Mouse (Mus musculus) embryonic facial prominence, embryonic 15.5 days (tissue): Measurements from ENCODE around the gene Mst1. TPM values are rescaled to one million over a fixed set of nuclear protein-coding genes. Genes with fewer than 3 reads are reported as not detected.

Experiments
- ATAC-seq: fragments of 200-750 bp; cut with Nextera tagmentation; 2 replicates; pipeline ENCODE4 v1.8.0; 2017; ENCODE audit warnings: low read depth, moderate TSS enrichment; ENCODE audit not compliant: insufficient number of reproducible peaks, low FRiP score, low TSS enrichment
- H3K27ac ChIP-seq: fragments of 300-500 bp; sonication (generic); replicated peaks from 2 replicates; pipeline ENCODE4 v1.5.1; 2015; ENCODE audit warnings: mild to moderate bottlenecking, inconsistent platforms
- H3K27me3 ChIP-seq: fragments of 300-500 bp; sonication (generic); 2 replicates; pipeline ENCODE4 v1.6.1; 2015; ENCODE audit warnings: inconsistent platforms
- H3K36me3 ChIP-seq: fragments of 300-500 bp; sonication (generic); 2 replicates; pipeline ENCODE4 v1.6.1; 2015; ENCODE audit warnings: mild to moderate bottlenecking, inconsistent platforms
- H3K4me1 ChIP-seq: fragments of 300-500 bp; sonication (generic); 2 replicates; pipeline ENCODE4 v1.6.1; 2015; ENCODE audit warnings: inconsistent platforms
- H3K4me2 ChIP-seq: fragments of 300-500 bp; sonication (generic); replicated peaks from 2 replicates; pipeline ENCODE4 v1.6.1; 2015; ENCODE audit warnings: mild to moderate bottlenecking, inconsistent platforms
- H3K4me3 ChIP-seq: fragments of 300-500 bp; sonication (generic); replicated peaks from 2 replicates; pipeline ENCODE4 v1.5.1; 2015; ENCODE audit warnings: mild to moderate bottlenecking, inconsistent platforms
- H3K9ac ChIP-seq: fragments of 300-500 bp; sonication (generic); 2 replicates; pipeline ENCODE4 v1.6.1; 2015; ENCODE audit warnings: inconsistent platforms
- H3K9me3 ChIP-seq: fragments of 300-500 bp; sonication (generic); replicated peaks from 2 replicates; pipeline ENCODE4 v1.6.1; 2016; ENCODE audit warnings: inconsistent platforms
- WGBS: fragments of 180-500 bp; shearing (Covaris S2); methylation state at CpG from one replicate; pipeline ENCODE4 v1.1.7; 2015; 5-methylcytosine and 5-hydroxymethylcytosine counted together
- polyA plus RNA-seq: library from polyadenylated mRNA; unstranded; fragments of >200 nt; fragmentation: Nextera tagmentation; extraction: Ambion mirVana; gene quantifications from 2 replicates; pipeline ENCODE4 v1.2.1, GENCODE M21; 2015

Gene Mst1
- polyA plus RNA-seq, 1 experiment from 2014 or later: 3.5 TPM

DNA sequence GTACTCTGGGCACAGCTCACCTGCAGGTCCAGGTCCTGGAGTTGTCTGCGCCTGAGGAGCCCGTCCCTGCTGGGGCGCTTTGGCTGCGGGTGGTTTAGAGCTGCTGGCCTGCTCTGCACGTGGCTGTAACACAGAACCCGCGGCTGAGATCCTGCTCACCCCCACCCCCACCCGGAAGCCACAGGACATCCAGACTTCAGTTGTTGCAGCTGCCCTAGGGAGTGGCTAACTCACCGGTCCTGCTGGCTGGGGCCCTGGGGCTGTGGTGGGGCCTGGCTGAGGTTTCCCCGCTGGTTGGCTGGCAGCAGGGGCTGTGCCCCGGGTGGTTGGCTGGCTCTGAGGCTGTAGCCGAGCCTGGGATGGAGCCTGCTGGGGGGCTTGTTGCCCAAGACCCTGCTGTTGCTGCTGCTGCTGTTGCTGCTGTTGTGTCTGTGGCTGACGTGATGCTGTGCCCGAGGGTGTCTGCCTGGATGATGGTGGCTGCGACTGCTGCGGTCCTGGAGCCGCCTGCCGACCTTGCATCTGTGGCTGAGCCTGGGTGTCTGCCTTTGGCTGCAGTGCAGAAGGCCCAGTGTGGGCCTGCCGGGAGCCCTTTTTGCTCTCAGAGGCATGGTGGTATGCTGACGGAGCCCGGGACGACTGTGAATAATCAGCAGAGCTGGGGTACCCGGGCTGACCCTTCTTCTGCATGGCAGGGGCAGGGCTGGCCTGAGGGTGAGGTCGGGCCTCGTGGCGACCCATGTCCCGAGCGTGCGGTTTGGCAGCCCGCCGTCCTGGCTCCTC, 24.7 kb downstream of the Mst1 start:
- Histone ChIP-seq H3K4me1 (peaks cover 25% of the 10 kb centered on the region), H3K4me3 (peak overlapping the region; percentile 2; the same call in 1 of the 2 replicates), H3K27ac (peak overlapping the region; percentile 56; the same call in 1 of the 2 replicates)

GRCm38 (mm10) chr9:108105549-108105863, 25.3 kb downstream of the Mst1 start:
- H3K4me1 ChIP-seq: peaks cover 30% of the 10 kb centered on the region
- peak overlapping the region; percentile 56; the same call in 1 of the 2 replicates for H3K27ac ChIP-seq

More for the DNA sequence above, 24.7 kb downstream of the Mst1 start:
- Histone ChIP-seq H3K9me3 (no peaks in the 10 kb centered on the region), H3K4me2 (peak overlapping the region; percentile 26), H3K27me3 (no peaks in the 10 kb centered on the region), H3K36me3 (no peaks in the 10 kb centered on the region), H3K9ac (no peak overlapping the region)
- WGBS: 24% methylated on average over 31 of the region's 31 CpGs
- peak; percentile 62; the same call in 1 of the 2 replicates for ATAC-seq

DNA sequence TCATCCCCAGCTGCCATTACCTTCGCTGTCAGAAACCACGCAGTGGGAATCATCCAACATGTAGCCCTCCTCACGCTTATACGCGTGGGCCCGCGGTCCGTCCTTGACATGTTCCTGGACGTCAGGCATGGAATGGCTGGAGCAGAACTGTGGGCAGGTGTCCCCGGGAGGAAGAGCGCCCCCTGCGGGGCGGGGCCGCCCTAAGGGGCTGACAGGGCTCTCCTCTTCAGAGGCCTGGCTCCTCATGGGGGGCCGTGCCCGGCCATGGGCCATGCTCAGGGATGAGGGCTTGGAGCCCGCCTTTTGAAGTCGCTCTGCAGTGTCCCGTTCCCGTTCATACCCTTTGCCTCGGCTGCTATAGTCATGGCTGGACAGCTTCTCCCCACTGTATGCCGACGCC, 25.9 kb downstream of the Mst1 start:
- no peak overlapping the region for H3K27ac ChIP-seq
- ATAC-seq: no peak
- WGBS: 85% methylated on average over 23 of the region's 23 CpGs

More at GRCm38 (mm10) chr9:108105549-108105863, 25.3 kb downstream of the Mst1 start:
- Histone ChIP-seq H3K36me3 (no peaks in the 10 kb centered on the region), H3K27me3 (no peaks in the 10 kb centered on the region), H3K9me3 (no peaks in the 10 kb centered on the region), H3K4me2 (peak overlapping the region; percentile 26; the same call in 1 of the 2 replicates), H3K9ac (no peak overlapping the region), H3K4me3 (0 out of 2 replicates have a peak overlapping the region, but pooled peaks have one; percentile 2)
- no peak; the same call in 1 of the 2 replicates for ATAC-seq
- WGBS: 69% methylated on average over 12 of the region's 12 CpGs

GRCm38 (mm10) chr9:108107867-108108266, 27.6 kb downstream of the Mst1 start:
- Histone ChIP-seq H3K9ac (no peak overlapping the region), H3K4me2 (no peak overlapping the region), H3K27ac (no peak overlapping the region), H3K4me3 (no peak overlapping the region), H3K36me3 (no peaks in the 10 kb centered on the region), H3K27me3 (0 out of 2 replicates have a peak, but pooled peaks cover 4% of the 10 kb centered on the region), H3K4me1 (peaks cover 44% of the 10 kb centered on the region), H3K9me3 (no peaks in the 10 kb centered on the region)
- ATAC-seq: no peak
- 91% methylated on average over 16 of the region's 16 CpGs for WGBS

More for the DNA sequence above, 25.9 kb downstream of the Mst1 start:
- H3K4me2 ChIP-seq: no peak overlapping the region
- H3K4me1 ChIP-seq: peaks cover 36% of the 10 kb centered on the region
- no peaks in the 10 kb centered on the region for H3K9me3 ChIP-seq
- H3K36me3 ChIP-seq: no peaks in the 10 kb centered on the region
- no peak overlapping the region for H3K4me3 ChIP-seq
- H3K27me3 ChIP-seq: 0 out of 2 replicates have a peak, but pooled peaks cover 4% of the 10 kb centered on the region
- H3K9ac ChIP-seq: no peak overlapping the region

DNA sequence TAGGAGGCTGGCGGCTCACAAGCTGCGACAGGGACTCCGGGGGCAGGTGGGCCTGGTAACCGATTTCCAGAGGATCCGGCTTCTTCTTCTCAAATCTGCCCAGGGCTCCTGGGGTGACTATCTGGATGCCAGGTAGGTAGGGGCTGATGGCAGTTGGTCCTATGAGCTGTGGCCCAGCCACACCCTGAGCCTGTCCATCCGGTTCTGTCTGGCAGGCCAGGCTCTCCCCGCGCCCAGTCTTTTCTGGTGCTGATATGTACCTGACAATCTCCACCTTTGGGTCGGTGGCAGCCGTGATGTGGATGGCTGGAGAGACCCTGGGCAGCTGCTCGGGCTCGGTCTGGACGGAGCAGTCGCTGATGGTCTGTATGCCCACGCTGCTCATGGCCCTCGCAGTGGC, 29.9 kb downstream of the Mst1 start:
- Histone ChIP-seq H3K4me3 (peak overlapping the region; percentile 31; the same call in 1 of the 2 replicates), H3K27me3 (peaks cover 4% of the 10 kb centered on the region; the same call in 1 of the 2 replicates), H3K4me2 (peak overlapping the region; percentile 53), H3K4me1 (peaks cover 34% of the 10 kb centered on the region), H3K9me3 (no peaks in the 10 kb centered on the region), H3K27ac (no peak overlapping the region), H3K36me3 (no peaks in the 10 kb centered on the region), H3K9ac (no peak overlapping the region)
- no peak for ATAC-seq
- 73% methylated on average over 16 of the region's 16 CpGs for WGBS

DNA sequence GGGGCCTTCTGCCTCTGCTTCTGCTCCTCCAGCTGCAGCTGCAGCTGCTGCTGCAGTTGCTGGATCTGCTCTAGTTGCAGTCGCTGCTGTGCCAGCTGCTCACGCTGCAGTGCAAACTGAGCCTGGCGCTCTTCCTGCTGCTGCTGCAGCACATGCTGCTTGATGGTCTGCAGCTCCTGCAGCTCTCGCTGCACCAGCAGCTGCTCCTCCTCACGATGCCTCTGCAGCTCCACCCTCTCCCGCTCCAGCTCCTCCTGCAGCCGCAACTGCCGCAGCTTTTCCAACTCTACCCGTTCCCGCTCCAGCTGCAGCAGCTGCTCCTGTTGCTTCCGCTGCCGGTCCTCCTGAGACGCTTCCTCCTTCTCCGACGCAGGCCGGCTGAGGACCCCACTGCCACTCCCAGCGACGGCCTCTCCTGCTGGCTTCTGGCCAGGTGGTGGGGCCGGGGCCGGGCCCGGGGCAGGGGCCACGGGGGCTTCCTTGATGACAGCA, 30.9 kb downstream of the Mst1 start:
- H3K4me2 ChIP-seq: peak overlapping the region; percentile 53
- H3K27ac ChIP-seq: no peak overlapping the region; the same call in 1 of the 2 replicates
- ATAC-seq: no peak
- H3K9me3 ChIP-seq: no peaks in the 10 kb centered on the region
- no peaks in the 10 kb centered on the region for H3K36me3 ChIP-seq
- WGBS: 8% methylated on average over 22 of the region's 22 CpGs
- peak overlapping the region; percentile 16; the same call in 1 of the 2 replicates for H3K9ac ChIP-seq
- H3K4me1 ChIP-seq: peaks cover 26% of the 10 kb centered on the region
- peaks cover 4% of the 10 kb centered on the region; the same call in 1 of the 2 replicates for H3K27me3 ChIP-seq
- H3K4me3 ChIP-seq: peak overlapping the region; percentile 31

DNA sequence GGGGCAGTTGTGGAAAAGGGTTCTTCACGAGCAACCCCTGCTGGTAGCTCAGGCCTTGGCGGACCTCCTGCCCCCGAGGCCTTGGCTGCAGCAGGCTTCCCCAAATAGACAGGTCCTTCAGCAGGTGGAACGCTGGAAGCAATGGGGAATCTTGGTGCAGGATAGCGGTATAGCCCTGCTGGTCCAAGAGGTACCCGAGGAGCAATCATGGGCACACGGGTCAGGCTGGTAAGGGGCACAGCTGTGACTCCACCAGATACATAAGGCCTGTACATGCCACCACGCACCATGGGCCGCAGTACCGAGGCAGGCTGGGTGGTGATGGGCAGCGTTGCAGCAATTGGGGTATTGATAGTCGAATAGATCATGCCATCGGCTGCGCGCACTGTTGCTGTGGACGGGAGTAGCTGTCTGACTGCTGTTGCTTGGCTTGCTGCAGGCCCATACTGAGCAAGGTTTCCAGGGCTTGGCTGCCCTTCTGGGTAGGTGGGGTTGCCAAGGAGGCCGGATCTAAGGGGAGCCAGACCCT, 31.4 kb downstream of the Mst1 start:
- Histone ChIP-seq H3K27me3 (peaks cover 4% of the 10 kb centered on the region; the same call in 1 of the 2 replicates), H3K9ac (peak overlapping the region; percentile 16; the same call in 1 of the 2 replicates), H3K4me2 (peak overlapping the region; percentile 53), H3K36me3 (no peaks in the 10 kb centered on the region), H3K4me3 (peak overlapping the region; percentile 31), H3K9me3 (no peaks in the 10 kb centered on the region), H3K27ac (no peak overlapping the region; the same call in 1 of the 2 replicates), H3K4me1 (peaks cover 26% of the 10 kb centered on the region)
- 74% methylated on average over 17 of the region's 17 CpGs for WGBS
- ATAC-seq: no peak

GRCm38 (mm10) chr9:108112719-108113340, 32.6 kb downstream of the Mst1 start:
- ATAC-seq: no peak
- Histone ChIP-seq H3K9ac (no peak overlapping the region), H3K4me1 (peaks cover 27% of the 10 kb centered on the region), H3K4me3 (no peak overlapping the region), H3K9me3 (no peaks in the 10 kb centered on the region), H3K27me3 (peaks cover 4% of the 10 kb centered on the region; the same call in 1 of the 2 replicates), H3K36me3 (no peaks in the 10 kb centered on the region), H3K4me2 (no peak overlapping the region), H3K27ac (no peak overlapping the region)
- 93% methylated on average over 18 of the region's 18 CpGs for WGBS

- no peaks in the 10 kb centered on the region for H3K36me3 ChIP-seq
- no peak for ATAC-seq
- peaks cover 26% of the 10 kb centered on the region for H3K4me1 ChIP-seq
- no peak overlapping the region for H3K4me2 ChIP-seq
- H3K9ac ChIP-seq: no peak overlapping the region
- 70% methylated on average over 43 of the region's 43 CpGs for WGBS
- no peaks in the 10 kb centered on the region for H3K9me3 ChIP-seq
- H3K4me3 ChIP-seq: no peak overlapping the region
- no peak overlapping the region for H3K27ac ChIP-seq
- H3K27me3 ChIP-seq: peaks cover 4% of the 10 kb centered on the region; the same call in 1 of the 2 replicates
These were observed 35.2 kb downstream of the Mst1 start for GRCm38 (mm10) chr9:108115290-108116077.

- no peaks in the 10 kb centered on the region for H3K9me3 ChIP-seq
- H3K4me3 ChIP-seq: no peak overlapping the region
- WGBS: 46% methylated on average over 4 of the region's 4 CpGs
- peaks cover 11% of the 10 kb centered on the region for H3K4me1 ChIP-seq
- no peaks in the 10 kb centered on the region; the same call in 1 of the 2 replicates for H3K27me3 ChIP-seq
- no peaks in the 10 kb centered on the region for H3K36me3 ChIP-seq
- 0 out of 2 replicates have a peak overlapping the region, but pooled peaks have one; percentile 44 for H3K27ac ChIP-seq
- no peak overlapping the region for H3K4me2 ChIP-seq
- H3K9ac ChIP-seq: no peak overlapping the region
- no peak for ATAC-seq
These were observed 36.9 kb downstream of the Mst1 start for GRCm38 (mm10) chr9:108117143-108117542.
